Mouse (Mus musculus) liver, embryonic 14.5 days (tissue): ENCODE data around the gene 4930438A08Rik.
"Not testable (repeated sequence)": the region's sequence is repeated elsewhere in the genome, so short reads cannot be mapped to it uniquely, and the experiment has no call there.

ENCODE experiments used
- CTCF ChIP-seq: IDR thresholded peaks from 2 replicates; pipeline ENCODE4 v1.5.1; 2016; ENCODE audit warnings: antibody characterized with exemption, low read depth, control low read depth
- EP300 ChIP-seq: IDR thresholded peaks from 2 replicates; pipeline ENCODE4 v1.6.1; 2016; ENCODE audit warnings: antibody characterized with exemption, low read depth

- TF ChIP-seq CTCF, EP300: not testable (repeated sequence)
These were observed 49.7 kb upstream of the 4930438A08Rik start for GRCm38 (mm10) chr11:58224872-58225271.
